Mouse (Mus musculus): ENCODE measurements around the gene Crebrf.

DNA sequence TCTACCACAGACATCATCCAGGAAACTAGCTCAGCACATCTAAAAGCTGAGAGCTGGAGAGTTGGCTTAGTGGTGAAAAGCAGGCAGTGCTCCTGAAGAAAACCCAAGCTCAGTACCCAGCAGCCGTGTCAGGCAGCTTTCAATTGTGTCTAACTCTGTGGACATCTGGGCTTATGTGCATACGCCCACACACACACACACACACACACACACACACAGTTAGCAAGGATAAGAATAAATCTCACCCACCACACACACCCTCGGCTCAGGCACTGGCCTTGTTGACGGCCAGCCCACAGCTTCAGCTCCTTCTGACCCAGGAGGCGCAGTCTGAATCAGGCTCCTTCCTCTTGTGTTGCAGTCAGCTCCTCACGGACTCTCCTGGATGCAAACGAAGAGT is 76.1 kb downstream of the Crebrf start:
- TF ChIP-seq USF1 (IDR thresholded peaks at IDR 0.05; ENCODE audit: low read depth), result no peak
- no peak for TF ChIP-seq CTCF (IDR thresholded peaks at IDR 0.05; ENCODE audit: control insufficient read depth, insufficient read depth, insufficient read length)
- TF ChIP-seq MAX (IDR thresholded peaks at IDR 0.05), result no peak
- no peak for TF ChIP-seq MYOD1 (IDR thresholded peaks at IDR 0.05; ENCODE audit: control insufficient read depth, insufficient read length, low read depth)
- TF ChIP-seq CEBPB (IDR thresholded peaks at IDR 0.05; ENCODE audit: low read depth), result no peak
- no peak for TF ChIP-seq MYOG (IDR thresholded peaks at IDR 0.05; ENCODE audit: control insufficient read depth, extremely low read depth, insufficient read length)
